Mouse (Mus musculus) neural tube, embryonic 12.5 days (tissue): ENCODE results near the gene Uchl3. TPM values are rescaled to one million over a fixed set of nuclear protein-coding genes. Genes with fewer than 3 reads are reported as not detected.

ENCODE experiments used
- ATAC-seq: fragments of 200-750 bp; cut with Nextera tagmentation; 2 replicates; pipeline ENCODE4 v1.8.0; 2017; ENCODE audit warnings: low read depth, mild to moderate bottlenecking, moderate TSS enrichment, moderate library complexity; ENCODE audit not compliant: low FRiP score
- H3K27ac ChIP-seq: fragments of 300-500 bp; sonication (generic); 2 replicates; pipeline ENCODE4 v1.5.1; 2016
- H3K27me3 ChIP-seq: fragments of 300-500 bp; sonication (generic); replicated peaks from 2 replicates; pipeline ENCODE4 v1.6.1; 2016; ENCODE audit warnings: mild to moderate bottlenecking
- H3K36me3 ChIP-seq: fragments of 300-500 bp; sonication (generic); 2 replicates; pipeline ENCODE4 v1.6.1; 2016; ENCODE audit warnings: mild to moderate bottlenecking
- H3K4me1 ChIP-seq: fragments of 300-500 bp; sonication (generic); 2 replicates; pipeline ENCODE4 v1.6.1; 2016
- H3K4me2 ChIP-seq: fragments of 300-500 bp; sonication (generic); replicated peaks from 2 replicates; pipeline ENCODE4 v1.6.1; 2016; ENCODE audit warnings: mild to moderate bottlenecking
- H3K4me3 ChIP-seq: fragments of 300-500 bp; sonication (generic); 2 replicates; pipeline ENCODE4 v1.5.1; 2016
- H3K9ac ChIP-seq: fragments of 300-500 bp; sonication (generic); 2 replicates; pipeline ENCODE4 v1.6.1; 2016; ENCODE audit warnings: mild to moderate bottlenecking
- H3K9me3 ChIP-seq: fragments of 300-500 bp; sonication (generic); 2 replicates; pipeline ENCODE4 v1.6.1; 2016; ENCODE audit warnings: mild to moderate bottlenecking
- WGBS: fragments of 180-500 bp; shearing (Covaris S2); methylation state at CpG from one replicate; pipeline ENCODE4 v1.1.7; 2016; 5-methylcytosine and 5-hydroxymethylcytosine counted together
- polyA plus RNA-seq: library from polyadenylated mRNA; unstranded; fragments of >200 nt; fragmentation: Nextera tagmentation; extraction: Ambion mirVana; gene quantifications from 2 replicates; pipeline ENCODE4 v1.2.1, GENCODE M21; 2016

Gene Uchl3
- polyA plus RNA-seq, 1 experiment from 2014 or later: 172 TPM

GRCm38 (mm10) chr14:101640153-101640843 lies 13.5 kb upstream of the Uchl3 start, which contains the start of gene Commd6:
TSS of gene Commd6 (minus strand) at chr14:101640686.
- Histone ChIP-seq H3K4me2 (peak within 1 kb of the TSS; percentile 65), H3K27ac (0 out of 2 replicates have a peak within 1 kb of the TSS, but pooled peaks have one; percentile 0), H3K36me3 (0 out of 2 replicates have a peak, but pooled peaks cover under 1% of the 10 kb centered on the region), H3K27me3 (no peaks in the 10 kb centered on the region), H3K9me3 (no peaks in the 10 kb centered on the region), H3K4me3 (peak within 1 kb of the TSS; percentile 68), H3K9ac (peak within 1 kb of the TSS; percentile 70), H3K4me1 (0 out of 2 replicates have a peak, but pooled peaks cover 5% of the 10 kb centered on the region)
- whole genome bisulfite sequencing: under 1% methylated on average over 39 of the region's 39 CpGs
- peak; percentile 99 for ATAC-seq

GRCm38 (mm10) chr14:101644948-101645347 lies 8.8 kb upstream of the Uchl3 start:
- no peak overlapping the region for H3K9ac ChIP-seq
- no peak overlapping the region for H3K4me3 ChIP-seq
- no peaks in the 10 kb centered on the region for H3K4me1 ChIP-seq
- H3K4me2 ChIP-seq: no peak overlapping the region
- no peaks in the 10 kb centered on the region for H3K27me3 ChIP-seq
- H3K27ac ChIP-seq: no peak overlapping the region
- no peaks in the 10 kb centered on the region for H3K36me3 ChIP-seq
- no peak for ATAC-seq
- H3K9me3 ChIP-seq: no peaks in the 10 kb centered on the region
- WGBS: 88% methylated on average over 1 of the region's 1 CpGs

GRCm38 (mm10) chr14:101650551-101650950 lies 3.2 kb upstream of the Uchl3 start:
- Histone ChIP-seq H3K4me1 (peaks cover 5% of the 10 kb centered on the region), H3K27ac (no peak overlapping the region), H3K9me3 (no peaks in the 10 kb centered on the region), H3K9ac (no peak overlapping the region), H3K27me3 (no peaks in the 10 kb centered on the region), H3K36me3 (no peaks in the 10 kb centered on the region), H3K4me2 (no peak overlapping the region), H3K4me3 (no peak overlapping the region)
- WGBS: 81% methylated on average over 4 of the region's 4 CpGs
- ATAC-seq: no peak

- 97% methylated on average over 6 of the region's 6 CpGs for WGBS
- no peak overlapping the region for H3K27ac ChIP-seq
- no peak overlapping the region for H3K4me3 ChIP-seq
- H3K4me1 ChIP-seq: peaks cover 5% of the 10 kb centered on the region
- H3K9me3 ChIP-seq: no peaks in the 10 kb centered on the region
- H3K9ac ChIP-seq: no peak overlapping the region
- no peak overlapping the region for H3K4me2 ChIP-seq
- ATAC-seq: no peak
- H3K36me3 ChIP-seq: no peaks in the 10 kb centered on the region
- no peaks in the 10 kb centered on the region for H3K27me3 ChIP-seq
Observed at GRCm38 (mm10) chr14:101652571-101652970, 1.2 kb upstream of the Uchl3 start.

- no peaks in the 10 kb centered on the region for H3K9me3 ChIP-seq
- WGBS: 1% methylated on average over 10 of the region's 10 CpGs
- no peak overlapping the region for H3K27ac ChIP-seq
- H3K27me3 ChIP-seq: no peaks in the 10 kb centered on the region
- peak overlapping the region; percentile 94 for H3K4me2 ChIP-seq
- H3K4me1 ChIP-seq: peaks cover 13% of the 10 kb centered on the region
- peak; percentile 19 for ATAC-seq
- peak overlapping the region; percentile 98 for H3K4me3 ChIP-seq
- no peaks in the 10 kb centered on the region for H3K36me3 ChIP-seq
- H3K9ac ChIP-seq: peak overlapping the region; percentile 94
Observed at GRCm38 (mm10) chr14:101654526-101654909, 751 bp downstream of the Uchl3 start.

- Histone ChIP-seq H3K9me3 (no peaks in the 10 kb centered on the region), H3K27me3 (no peaks in the 10 kb centered on the region), H3K4me3 (no peak overlapping the region), H3K36me3 (peaks cover 6% of the 10 kb centered on the region; the same call in 1 of the 2 replicates), H3K9ac (no peak overlapping the region), H3K4me1 (peaks cover 14% of the 10 kb centered on the region), H3K4me2 (no peak overlapping the region), H3K27ac (no peak overlapping the region)
- 89% methylated on average over 10 of the region's 10 CpGs for WGBS
- no peak for ATAC-seq
Observed at GRCm38 (mm10) chr14:101656307-101656706, 2.5 kb downstream of the Uchl3 start.

GRCm38 (mm10) chr14:101661654-101662412 lies 8.1 kb downstream of the Uchl3 start:
- Histone ChIP-seq H3K9me3 (no peaks in the 10 kb centered on the region), H3K36me3 (peaks cover 12% of the 10 kb centered on the region; the same call in 1 of the 2 replicates), H3K27ac (no peak overlapping the region), H3K4me1 (peaks cover 9% of the 10 kb centered on the region; the same call in 1 of the 2 replicates), H3K4me2 (no peak overlapping the region), H3K4me3 (no peak overlapping the region), H3K27me3 (no peaks in the 10 kb centered on the region), H3K9ac (no peak overlapping the region)
- ATAC-seq: no peak
- 75% methylated on average over 3 of the region's 3 CpGs for WGBS

- 90% methylated on average over 3 of the region's 3 CpGs for WGBS
- Histone ChIP-seq H3K27me3 (no peaks in the 10 kb centered on the region), H3K27ac (no peak overlapping the region), H3K9me3 (no peaks in the 10 kb centered on the region), H3K4me3 (no peak overlapping the region), H3K9ac (no peak overlapping the region), H3K4me1 (peaks cover 3% of the 10 kb centered on the region; the same call in 1 of the 2 replicates), H3K36me3 (peaks cover 17% of the 10 kb centered on the region), H3K4me2 (no peak overlapping the region)
- ATAC-seq: no peak
Observed at GRCm38 (mm10) chr14:101664274-101664673, 10.5 kb downstream of the Uchl3 start.

- 95% methylated on average over 7 of the region's 7 CpGs for WGBS
Observed at GRCm38 (mm10) chr14:101666056-101666455, 12.3 kb downstream of the Uchl3 start.

GRCm38 (mm10) chr14:101666536-101666935 lies 12.8 kb downstream of the Uchl3 start:
- Histone ChIP-seq H3K36me3 (peaks cover 25% of the 10 kb centered on the region), H3K9ac (no peak overlapping the region), H3K4me2 (no peak overlapping the region), H3K27ac (no peak overlapping the region), H3K4me3 (no peak overlapping the region), H3K4me1 (no peaks in the 10 kb centered on the region), H3K27me3 (no peaks in the 10 kb centered on the region), H3K9me3 (no peaks in the 10 kb centered on the region)
- ATAC-seq: no peak
- 91% methylated on average over 5 of the region's 5 CpGs for whole genome bisulfite sequencing

More at GRCm38 (mm10) chr14:101666056-101666455, 12.3 kb downstream of the Uchl3 start:
- no peak overlapping the region for H3K9ac ChIP-seq
- no peak overlapping the region for H3K27ac ChIP-seq
- no peaks in the 10 kb centered on the region for H3K9me3 ChIP-seq
- no peak overlapping the region for H3K4me2 ChIP-seq
- H3K36me3 ChIP-seq: peaks cover 28% of the 10 kb centered on the region
- no peak for ATAC-seq
- H3K4me1 ChIP-seq: no peaks in the 10 kb centered on the region
- no peaks in the 10 kb centered on the region for H3K27me3 ChIP-seq
- H3K4me3 ChIP-seq: no peak overlapping the region

- no peak overlapping the region for H3K4me3 ChIP-seq
- no peak overlapping the region for H3K27ac ChIP-seq
- no peaks in the 10 kb centered on the region for H3K27me3 ChIP-seq
- peaks cover 27% of the 10 kb centered on the region for H3K36me3 ChIP-seq
- no peak overlapping the region for H3K9ac ChIP-seq
- H3K9me3 ChIP-seq: no peaks in the 10 kb centered on the region
- ATAC-seq: no peak
- H3K4me1 ChIP-seq: no peaks in the 10 kb centered on the region
- no peak overlapping the region for H3K4me2 ChIP-seq
- 90% methylated on average over 7 of the region's 7 CpGs for whole genome bisulfite sequencing
Observed at GRCm38 (mm10) chr14:101668626-101669025, 14.9 kb downstream of the Uchl3 start.

GRCm38 (mm10) chr14:101672226-101672625 lies 18.5 kb downstream of the Uchl3 start:
- no peaks in the 10 kb centered on the region for H3K27me3 ChIP-seq
- no peaks in the 10 kb centered on the region for H3K4me1 ChIP-seq
- no peak overlapping the region for H3K4me3 ChIP-seq
- H3K27ac ChIP-seq: no peak overlapping the region
- WGBS: 100% methylated on average over 1 of the region's 1 CpGs
- peaks cover 26% of the 10 kb centered on the region for H3K36me3 ChIP-seq
- ATAC-seq: no peak
- no peak overlapping the region for H3K4me2 ChIP-seq
- no peak overlapping the region for H3K9ac ChIP-seq
- H3K9me3 ChIP-seq: no peaks in the 10 kb centered on the region
